Mouse (Mus musculus): ENCODE data around the gene Iqcn.

DNA sequence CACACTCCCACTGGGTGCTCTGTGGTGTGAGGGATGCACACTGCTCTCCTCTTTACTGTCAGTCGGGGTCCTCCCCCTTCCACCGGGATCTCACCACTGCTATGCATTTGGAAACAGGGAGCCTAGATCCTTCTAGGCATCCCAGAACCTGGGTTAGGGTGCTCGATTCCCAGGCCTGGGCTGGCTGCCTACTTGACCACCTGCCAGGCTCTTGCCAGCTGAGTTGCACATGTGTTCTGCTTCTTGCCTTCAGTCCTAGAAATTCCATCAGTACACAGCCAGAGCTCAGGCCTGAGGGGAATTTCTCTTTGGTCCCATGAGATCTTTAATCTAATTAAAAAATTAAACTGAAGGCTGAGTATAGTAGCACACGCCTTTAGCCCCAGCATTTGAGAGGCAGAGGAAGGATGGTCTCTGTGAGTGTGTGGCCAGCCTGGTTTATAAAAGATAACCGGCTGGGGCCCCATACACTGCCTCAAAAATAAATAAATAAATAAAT is 13.3 kb upstream of the Iqcn start:
- TF ChIP-seq CTCF (IDR thresholded peaks at IDR 0.05; ENCODE audit: low read depth, low read length) (no peak), POLR2A (IDR thresholded peaks at IDR 0.05; ENCODE audit: borderline replicate concordance, low read depth, low read length) (no peak)
